Mouse (Mus musculus): ENCODE measurements around the gene Cdpf1. TPM values are rescaled to one million over a fixed set of nuclear protein-coding genes. Genes with fewer than 3 reads are reported as not detected.

Cdpf1 gene
- 35.2 and 35.6 TPM in 2 replicates for polyA plus RNA-seq (2016; fragmentation: Nextera tagmentation; extraction: Ambion mirVana)

DNA sequence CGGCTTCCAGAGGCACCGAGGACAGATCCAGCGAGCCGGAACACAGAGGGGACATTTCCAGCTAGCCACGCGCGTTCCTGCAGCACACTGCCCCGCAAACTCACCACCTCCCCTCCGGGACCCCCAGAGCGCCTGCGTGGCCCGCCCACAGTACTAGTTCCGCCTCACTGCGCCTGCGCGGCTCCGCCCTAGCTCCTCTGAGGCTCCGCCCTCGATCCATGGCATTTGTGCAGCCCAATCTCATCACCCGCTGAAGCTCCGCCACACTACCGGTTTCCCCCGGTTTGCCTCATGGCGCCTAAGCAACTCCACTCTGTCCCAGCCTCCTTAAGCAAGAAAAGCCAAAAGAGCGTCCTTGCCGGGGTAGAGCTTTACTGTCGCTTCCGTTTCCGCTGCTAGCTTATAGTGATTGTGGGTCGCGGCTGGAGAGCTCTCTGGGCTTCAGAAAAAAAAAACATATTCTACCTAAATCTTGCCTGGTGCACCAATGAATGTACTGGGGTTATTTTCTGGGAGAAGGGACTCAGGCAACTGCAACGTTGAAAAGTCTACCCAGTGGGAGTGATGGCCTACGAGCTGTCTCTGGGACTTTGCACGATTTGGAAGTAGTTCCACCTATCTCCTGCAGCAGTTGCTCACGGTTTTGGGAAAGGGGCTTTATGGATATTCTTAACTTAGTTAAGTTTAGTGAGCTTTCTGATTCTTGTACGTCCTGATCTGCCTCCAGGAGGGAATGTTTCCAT is at the start of gene Cdpf1:
Gene Cdpf1, minus strand, starts transcription at position 163 of the 743 bp plus-strand sequence.
- WGBS = 2% methylated on average over 36 of the region's 36 CpGs
- peak within 1 kb of the TSS; percentile 87 for H3K4me3 ChIP-seq

DNA sequence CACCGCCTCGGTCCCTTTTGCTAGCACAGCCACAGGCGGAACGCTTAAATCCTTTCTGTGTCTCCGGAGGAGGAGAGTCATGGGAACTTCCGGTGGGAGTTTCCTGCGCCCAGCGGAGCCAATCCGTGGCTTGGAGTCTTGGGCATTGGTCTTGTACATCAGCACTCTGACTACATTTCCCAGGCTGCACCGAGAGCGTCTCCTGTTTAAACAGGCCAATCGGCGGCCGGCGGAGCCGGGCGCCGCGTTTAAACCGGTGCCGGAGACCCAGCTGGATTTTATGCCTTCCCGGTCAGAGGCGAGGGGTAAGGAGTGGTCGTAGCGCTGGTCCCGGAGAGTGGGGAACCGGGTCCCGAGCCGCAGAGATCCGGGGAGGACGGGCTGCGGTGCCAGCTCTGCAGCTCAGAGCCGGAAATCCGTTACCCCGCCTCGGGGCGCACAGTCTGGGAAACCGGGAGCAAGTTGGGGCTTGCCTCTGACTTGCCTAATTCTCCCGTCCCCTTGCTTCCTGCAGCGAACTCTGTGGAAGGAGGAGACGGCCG is 48.1 kb upstream of the Cdpf1 start, which contains the start of gene Gtse1:
Gene Gtse1, plus strand, starts transcription at position 256 of the 542 bp plus-strand sequence.
- Histone ChIP-seq H3K9me3 (replicated peaks) (no peaks in the 10 kb centered on the region), H3K27me3 (ENCODE audit: low read depth, poor library complexity, severe bottlenecking) (no peaks in the 10 kb centered on the region), H3K4me1 (peaks cover 24% of the 10 kb centered on the region), H3K27ac (peak within 1 kb of the TSS; percentile 93), H3K4me3 (peak within 1 kb of the TSS; percentile 86), H3K36me3 (peaks cover 35% of the 10 kb centered on the region)
- DNase-seq (ENCODE audit: low spot score) = peak; percentile 91
- WGBS = under 1% methylated on average over 42 of the region's 42 CpGs

More for the DNA sequence above, at the start of gene Cdpf1:
- Histone ChIP-seq H3K9me3 (replicated peaks) (no peaks in the 10 kb centered on the region), H3K4me1 (peaks cover 17% of the 10 kb centered on the region), H3K27me3 (ENCODE audit: low read depth, poor library complexity, severe bottlenecking) (no peaks in the 10 kb centered on the region), H3K27ac (peak within 1 kb of the TSS; percentile 89), H3K36me3 (no peaks in the 10 kb centered on the region)
- DNase-seq (ENCODE audit: low spot score) = peak; percentile 99

DNA sequence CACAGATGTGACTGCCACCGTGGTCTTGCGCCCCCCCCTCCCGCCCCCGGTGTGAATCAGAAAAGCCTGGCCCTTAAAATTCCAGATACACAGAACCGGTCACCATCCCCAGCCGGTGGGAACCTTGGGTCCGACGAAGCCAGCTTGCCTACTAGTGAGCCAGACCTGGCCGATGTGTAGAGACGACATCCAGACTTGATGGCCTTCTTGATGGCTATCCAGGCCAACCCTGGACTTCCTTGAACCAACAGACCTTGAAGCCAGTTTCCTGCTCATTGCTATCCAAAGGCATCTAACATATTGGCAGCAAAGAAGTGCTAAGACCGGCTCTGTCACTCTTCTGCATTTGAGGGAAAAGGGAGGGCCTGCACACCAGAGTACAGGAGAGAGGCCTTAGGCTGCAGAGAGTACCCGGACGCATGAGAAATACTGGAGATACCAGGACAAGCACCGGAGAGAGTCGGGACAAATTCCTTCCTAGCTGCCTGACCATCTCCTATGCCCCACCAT is 47.5 kb upstream of the Cdpf1 start:
- no peaks in the 10 kb centered on the region for H3K27me3 ChIP-seq (ENCODE audit: low read depth, poor library complexity, severe bottlenecking)
- H3K4me3 ChIP-seq = peak overlapping the region; percentile 86
- no peaks in the 10 kb centered on the region for H3K9me3 ChIP-seq (replicated peaks)
- peak overlapping the region; percentile 89 for H3K27ac ChIP-seq
- peaks cover 30% of the 10 kb centered on the region for H3K36me3 ChIP-seq
- H3K4me1 ChIP-seq = peaks cover 24% of the 10 kb centered on the region
- no peak for DNase-seq (ENCODE audit: low spot score)
- WGBS = 8% methylated on average over 15 of the region's 15 CpGs

DNA sequence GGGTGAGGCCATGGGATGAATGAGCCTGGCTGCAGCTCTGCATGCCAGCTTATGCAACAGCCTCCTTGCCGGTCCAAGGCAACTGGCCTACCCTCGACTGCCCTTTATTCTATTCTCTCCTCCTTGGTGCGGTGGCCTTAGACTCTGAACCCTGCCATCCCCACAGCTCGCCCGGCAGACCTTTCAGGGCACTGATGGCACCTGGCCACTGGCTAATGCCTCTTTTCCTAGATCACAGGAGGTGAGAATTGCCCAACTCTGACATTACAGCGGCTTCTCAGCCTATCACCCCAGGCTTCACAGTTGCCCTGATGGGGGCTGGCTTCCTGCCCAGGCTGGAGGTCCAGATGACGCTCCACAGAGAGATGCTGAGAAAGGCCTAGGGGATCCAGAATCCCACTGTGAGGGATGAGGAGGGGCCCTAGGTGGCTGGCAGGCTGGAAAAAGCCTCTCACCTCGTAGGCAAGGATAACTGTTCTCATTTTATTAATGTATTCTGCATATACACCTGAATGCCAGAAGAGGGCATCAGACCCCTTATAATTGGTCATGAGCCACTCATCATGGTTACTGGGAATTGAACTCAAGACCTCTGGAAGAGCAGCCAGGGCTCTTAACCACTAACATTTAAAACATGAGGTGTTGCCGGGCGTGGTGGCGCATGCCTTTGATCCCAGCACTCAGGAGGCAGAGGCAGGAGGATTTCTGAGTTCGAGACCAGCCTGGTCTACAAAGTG is 40.3 kb upstream of the Cdpf1 start:
- no peaks in the 10 kb centered on the region for H3K27me3 ChIP-seq (ENCODE audit: low read depth, poor library complexity, severe bottlenecking)
- H3K9me3 ChIP-seq (replicated peaks) = no peaks in the 10 kb centered on the region
- 77% methylated on average over 12 of the region's 12 CpGs for WGBS
- H3K36me3 ChIP-seq = peaks cover under 1% of the 10 kb centered on the region
- H3K27ac ChIP-seq = no peak overlapping the region
- H3K4me1 ChIP-seq = no peaks in the 10 kb centered on the region
- no peak overlapping the region for H3K4me3 ChIP-seq
- no peak for DNase-seq (ENCODE audit: low spot score)

DNA sequence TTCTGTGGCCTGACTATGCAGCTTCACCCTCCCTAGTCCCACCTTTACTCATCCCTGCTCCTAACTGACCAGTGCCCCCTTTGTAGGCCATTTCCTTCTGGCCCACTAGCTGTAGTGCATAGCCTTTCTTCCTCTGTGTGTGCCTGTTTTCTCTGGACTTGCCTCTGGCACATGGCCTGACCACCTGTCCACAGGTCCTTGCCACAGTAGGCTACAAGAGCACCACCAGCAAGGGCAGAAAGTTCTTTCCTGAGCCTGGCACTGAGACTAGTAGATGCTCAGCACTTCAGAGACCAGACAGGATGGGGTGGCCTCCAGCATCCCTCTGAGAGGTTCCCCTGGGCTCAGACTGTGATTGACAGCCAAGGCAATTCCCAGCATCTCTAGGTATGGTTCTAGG is 33.6 kb upstream of the Cdpf1 start:
- Histone ChIP-seq H3K4me3 (no peak overlapping the region), H3K36me3 (no peaks in the 10 kb centered on the region), H3K9me3 (replicated peaks) (no peaks in the 10 kb centered on the region), H3K27me3 (ENCODE audit: low read depth, poor library complexity, severe bottlenecking) (no peaks in the 10 kb centered on the region), H3K4me1 (peaks cover 6% of the 10 kb centered on the region; the same call in 1 of the 2 replicates), H3K27ac (no peak overlapping the region)
- no peak for DNase-seq (ENCODE audit: low spot score)

DNA sequence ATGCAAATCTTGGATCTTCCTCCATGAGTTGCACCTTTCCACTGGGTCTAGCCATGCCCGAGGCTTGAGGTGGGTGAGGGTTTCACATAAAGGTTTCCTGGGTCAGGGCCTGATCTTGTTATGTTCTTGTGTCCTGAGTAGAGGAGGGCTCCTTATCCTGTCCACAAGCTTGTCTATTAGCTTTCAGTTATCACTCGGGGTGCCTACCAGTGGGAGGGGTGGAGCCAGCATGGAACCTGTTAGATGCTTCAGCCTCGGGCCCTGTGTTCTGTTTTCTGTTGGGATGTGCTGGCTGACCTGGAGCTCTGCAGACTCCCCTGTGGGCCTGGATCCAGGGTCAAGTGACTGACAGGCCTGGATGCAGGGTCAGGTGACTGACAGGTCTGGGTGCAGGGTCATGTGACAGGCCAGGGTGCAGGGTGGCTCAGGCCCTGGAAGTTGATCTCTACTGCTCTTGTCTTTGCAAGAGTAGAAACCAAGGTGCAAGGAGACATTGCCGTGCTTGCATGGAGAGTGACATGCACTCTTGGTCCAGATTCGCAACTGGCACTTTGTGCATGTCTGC is 30.4 kb upstream of the Cdpf1 start:
- no peak for DNase-seq (ENCODE audit: low spot score)
- WGBS = 79% methylated on average over 5 of the region's 5 CpGs

DNA sequence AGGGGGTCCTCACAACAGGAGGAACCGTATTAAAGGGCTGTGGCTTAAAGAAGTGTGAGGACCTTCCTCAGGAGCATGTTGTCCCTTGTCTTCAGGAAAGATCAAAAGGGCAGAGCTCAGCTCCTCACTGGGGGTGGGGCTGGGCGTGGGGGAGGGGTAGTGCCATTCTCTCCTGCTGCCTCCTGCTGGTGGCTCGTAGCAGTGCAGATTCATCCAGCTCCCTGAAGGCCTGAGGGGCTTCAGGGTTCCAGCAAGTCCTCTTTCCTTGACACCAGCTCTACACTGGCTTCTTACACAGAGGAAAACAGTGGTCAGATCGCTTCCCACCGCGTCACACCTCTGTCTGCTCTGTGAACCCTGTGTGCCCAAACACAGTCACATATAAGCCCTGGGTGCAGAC is 29.5 kb upstream of the Cdpf1 start:
- WGBS = 24% methylated on average over 6 of the region's 6 CpGs
- peak; percentile 65 for DNase-seq (ENCODE audit: low spot score)
- H3K4me3 ChIP-seq = no peak overlapping the region

More for the DNA sequence above, 30.4 kb upstream of the Cdpf1 start:
- Histone ChIP-seq H3K27ac (no peak overlapping the region), H3K36me3 (no peaks in the 10 kb centered on the region), H3K27me3 (ENCODE audit: low read depth, poor library complexity, severe bottlenecking) (no peaks in the 10 kb centered on the region), H3K4me3 (no peak overlapping the region), H3K4me1 (peaks cover 6% of the 10 kb centered on the region; the same call in 1 of the 2 replicates), H3K9me3 (replicated peaks) (no peaks in the 10 kb centered on the region)

DNA sequence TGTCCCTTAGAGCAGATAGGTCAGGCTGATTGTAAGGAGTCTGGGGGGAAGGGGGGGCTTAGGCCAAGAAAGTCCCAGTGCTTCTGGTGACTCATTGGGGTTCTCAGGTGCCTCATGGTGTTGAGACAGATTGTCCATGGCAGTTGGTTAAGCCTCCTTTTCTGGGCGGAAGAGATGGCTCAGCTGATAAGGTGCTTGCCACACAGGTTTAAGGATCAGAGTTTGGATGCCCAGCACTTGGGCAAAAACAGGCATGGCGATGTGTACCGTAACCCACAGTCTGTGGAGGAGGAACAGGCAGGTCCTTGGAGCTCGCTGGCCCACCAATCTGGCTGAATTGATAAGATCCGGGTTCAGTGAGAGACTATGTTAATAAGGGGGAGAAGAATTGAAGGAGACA is 25.4 kb upstream of the Cdpf1 start:
- Histone ChIP-seq H3K9me3 (replicated peaks) (no peaks in the 10 kb centered on the region), H3K36me3 (no peaks in the 10 kb centered on the region), H3K4me3 (no peak overlapping the region), H3K27me3 (ENCODE audit: low read depth, poor library complexity, severe bottlenecking) (no peaks in the 10 kb centered on the region), H3K4me1 (peaks cover 19% of the 10 kb centered on the region), H3K27ac (no peak overlapping the region)
- WGBS = 95% methylated on average over 5 of the region's 5 CpGs
- no peak for DNase-seq (ENCODE audit: low spot score)

More for the DNA sequence above, 29.5 kb upstream of the Cdpf1 start:
- Histone ChIP-seq H3K27ac (no peak overlapping the region), H3K36me3 (no peaks in the 10 kb centered on the region), H3K27me3 (ENCODE audit: low read depth, poor library complexity, severe bottlenecking) (no peaks in the 10 kb centered on the region), H3K4me1 (peaks cover 6% of the 10 kb centered on the region; the same call in 1 of the 2 replicates), H3K9me3 (replicated peaks) (no peaks in the 10 kb centered on the region)

DNA sequence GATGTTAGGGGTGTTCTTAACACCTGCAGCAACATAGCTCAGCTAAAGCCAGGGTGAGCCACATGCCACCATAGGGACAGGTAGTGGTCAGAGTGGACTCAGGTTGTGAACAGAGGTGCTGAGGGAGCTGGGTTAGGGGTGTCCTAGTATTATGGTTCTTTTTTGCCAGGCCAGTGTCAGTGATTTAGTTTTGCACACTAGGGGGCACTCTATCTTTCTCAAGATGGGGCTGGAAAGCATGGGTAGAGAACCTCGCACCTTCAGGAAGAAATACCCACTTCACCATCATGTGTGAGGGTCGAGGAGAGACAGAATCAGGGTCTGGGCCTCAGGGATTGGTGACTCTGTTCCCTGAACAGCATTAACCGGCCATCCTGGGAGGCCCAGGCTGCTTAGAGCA is 23.8 kb upstream of the Cdpf1 start:
- no peaks in the 10 kb centered on the region for H3K36me3 ChIP-seq
- H3K4me3 ChIP-seq = no peak overlapping the region
- peaks cover 19% of the 10 kb centered on the region for H3K4me1 ChIP-seq
- WGBS = 58% methylated on average over 3 of the region's 3 CpGs
- H3K9me3 ChIP-seq (replicated peaks) = no peaks in the 10 kb centered on the region
- H3K27ac ChIP-seq = no peak overlapping the region
- H3K27me3 ChIP-seq (ENCODE audit: low read depth, poor library complexity, severe bottlenecking) = no peaks in the 10 kb centered on the region
- no peak for DNase-seq (ENCODE audit: low spot score)

DNA sequence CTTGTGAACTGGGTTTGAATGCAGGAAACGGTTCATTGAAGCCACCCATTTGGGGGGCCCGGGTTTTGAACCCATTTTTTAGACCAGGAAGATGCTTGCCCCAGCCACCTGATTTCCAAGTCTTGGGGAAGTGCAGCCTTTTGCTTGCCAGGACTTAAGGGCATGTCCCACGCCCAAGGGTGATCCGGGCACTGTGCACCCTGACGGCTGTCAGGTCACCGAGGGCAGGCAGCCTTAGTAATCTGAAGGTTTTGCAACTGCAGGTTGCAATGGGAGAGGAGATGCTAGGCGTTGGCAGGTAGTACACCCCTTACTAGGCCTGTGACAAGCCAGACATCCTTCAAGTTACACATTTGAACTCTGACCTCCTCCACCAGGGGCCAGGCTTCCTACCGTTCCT is 21.1 kb upstream of the Cdpf1 start:
- Histone ChIP-seq H3K36me3 (no peaks in the 10 kb centered on the region), H3K27ac (peak overlapping the region; percentile 79), H3K27me3 (ENCODE audit: low read depth, poor library complexity, severe bottlenecking) (no peaks in the 10 kb centered on the region), H3K4me1 (peaks cover 19% of the 10 kb centered on the region), H3K4me3 (peak overlapping the region; percentile 69), H3K9me3 (replicated peaks) (no peaks in the 10 kb centered on the region)
- 44% methylated on average over 8 of the region's 8 CpGs for WGBS
- DNase-seq (ENCODE audit: low spot score) = no peak

DNA sequence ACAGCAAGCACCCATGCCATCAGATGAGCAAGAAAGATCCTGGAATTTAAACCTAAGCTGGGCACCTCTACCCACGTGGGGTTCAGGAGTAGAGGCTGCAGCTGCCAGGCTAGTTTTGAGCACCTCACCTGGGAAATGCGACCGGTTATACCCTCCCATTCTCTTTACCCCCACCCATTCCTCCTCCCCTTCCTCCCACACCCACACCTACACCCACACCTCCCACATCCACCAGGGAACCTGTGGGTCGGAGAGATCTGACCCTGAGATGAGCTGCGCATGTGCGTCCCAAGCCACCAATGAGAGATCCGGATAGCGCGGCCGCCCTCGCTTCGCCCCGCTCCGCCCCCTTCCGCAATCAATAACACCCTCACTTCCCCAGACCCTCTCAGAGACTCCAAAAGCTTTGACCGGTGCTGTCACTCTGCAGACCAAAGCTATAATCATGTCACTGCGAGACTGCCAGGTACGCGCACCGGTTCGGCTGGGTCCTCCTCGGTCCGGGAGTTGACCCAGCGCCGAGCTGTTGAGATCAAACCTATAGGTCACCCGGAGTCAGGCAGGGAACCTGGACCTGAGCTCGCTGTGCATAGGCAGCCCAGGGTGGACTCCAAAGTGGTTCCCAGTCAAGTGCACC is 20.6 kb upstream of the Cdpf1 start, which contains the start of gene Ttc38:
Gene Ttc38, plus strand, starts transcription at position 353 of the 637 bp plus-strand sequence.
- H3K4me3 ChIP-seq = peak within 1 kb of the TSS; percentile 69
- peaks cover 19% of the 10 kb centered on the region for H3K4me1 ChIP-seq
- DNase-seq (ENCODE audit: low spot score) = peak; percentile 86
- H3K27me3 ChIP-seq (ENCODE audit: low read depth, poor library complexity, severe bottlenecking) = no peaks in the 10 kb centered on the region
- H3K9me3 ChIP-seq (replicated peaks) = no peaks in the 10 kb centered on the region
- H3K36me3 ChIP-seq = no peaks in the 10 kb centered on the region
- under 1% methylated on average over 27 of the region's 27 CpGs for WGBS
- peak within 1 kb of the TSS; percentile 79 for H3K27ac ChIP-seq

DNA sequence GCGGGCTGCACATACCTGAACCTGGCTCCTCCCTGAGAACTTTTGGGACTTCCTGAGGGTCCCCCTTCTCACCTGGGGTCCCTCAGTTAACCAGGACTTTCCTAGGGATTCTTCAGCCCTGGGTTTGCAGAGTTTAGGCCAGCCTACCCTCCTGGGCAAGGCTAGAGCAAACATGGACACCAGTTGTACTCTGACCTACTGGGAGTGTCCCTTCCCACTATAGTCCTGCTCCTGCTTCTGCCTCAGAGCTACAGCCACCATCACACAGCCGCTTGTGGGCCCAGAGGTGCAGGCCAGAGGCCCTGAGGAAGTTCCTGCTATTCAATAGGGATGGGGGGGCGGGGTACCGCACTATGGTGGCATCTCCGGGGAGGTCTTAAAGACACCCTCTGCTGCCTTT is 18.0 kb upstream of the Cdpf1 start:
- Histone ChIP-seq H3K36me3 (no peaks in the 10 kb centered on the region), H3K4me3 (no peak overlapping the region), H3K9me3 (replicated peaks) (no peaks in the 10 kb centered on the region), H3K27me3 (ENCODE audit: low read depth, poor library complexity, severe bottlenecking) (no peaks in the 10 kb centered on the region), H3K27ac (no peak overlapping the region), H3K4me1 (peaks cover 19% of the 10 kb centered on the region)
- DNase-seq (ENCODE audit: low spot score) = no peak
- WGBS = 77% methylated on average over 5 of the region's 5 CpGs

Measured in limb, embryonic 10.5 days (tissue).